Mouse (Mus musculus): ENCODE measurements around the gene Pdf. TPM values are rescaled to one million over a fixed set of nuclear protein-coding genes. Genes with fewer than 3 reads are reported as not detected.

The Pdf gene
- total and polyA plus RNA-seq, 3 experiments = 56.0 to 64.8 (median 60.6) TPM

DNA sequence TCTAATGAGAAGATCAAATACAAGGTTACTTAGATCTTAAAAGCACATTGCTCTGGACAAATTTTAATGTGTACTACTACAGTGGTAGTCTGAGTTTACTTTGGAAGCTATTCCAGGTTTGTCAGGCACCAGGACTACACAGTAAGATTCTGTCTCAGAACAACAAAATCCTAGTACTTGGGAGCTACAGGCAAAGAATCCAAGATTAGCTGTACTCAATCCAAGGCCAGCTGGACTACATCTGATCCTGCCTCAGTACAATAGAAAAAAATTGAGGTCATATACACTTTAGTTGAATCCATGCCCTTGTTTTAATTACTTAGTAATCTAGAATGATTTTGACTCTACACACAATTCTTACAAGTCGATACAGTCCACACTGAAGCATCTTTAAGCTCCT is 33.5 kb downstream of the Pdf start:
- WGBS = 77% methylated on average over 1 of the region's 1 CpGs
- H3K4me1 ChIP-seq (ENCODE audit: control insufficient read depth, insufficient read depth, low read length) = no peaks in the 10 kb centered on the region
- H3K27me3 ChIP-seq (ENCODE audit: control insufficient read depth, insufficient read depth, low read length) = no peaks in the 10 kb centered on the region
- H3K27ac ChIP-seq = no peak overlapping the region
- DNase-seq = no peak
- no peak overlapping the region for H3K9ac ChIP-seq (ENCODE audit: low read depth, low read length)
- H3K36me3 ChIP-seq (ENCODE audit: control insufficient read depth, insufficient read depth, low read length) = no peaks in the 10 kb centered on the region
- intact Hi-C loops (cut with DNase I) = no loop called here
- H3K79me2 ChIP-seq (replicated peaks; ENCODE audit: control insufficient read depth, insufficient read depth, low read length) = no peaks in the 10 kb centered on the region
- H3K4me3 ChIP-seq = no peak overlapping the region
- TF ChIP-seq POLR2A (IDR thresholded peaks at IDR 0.05; ENCODE audit: insufficient read depth, low read depth, low read length) (no peak), EP300 (IDR thresholded peaks at IDR 0.05; ENCODE audit: insufficient read depth, low read depth, low read length) (no peak), CTCF (IDR thresholded peaks at IDR 0.05) (no peak)

DNA sequence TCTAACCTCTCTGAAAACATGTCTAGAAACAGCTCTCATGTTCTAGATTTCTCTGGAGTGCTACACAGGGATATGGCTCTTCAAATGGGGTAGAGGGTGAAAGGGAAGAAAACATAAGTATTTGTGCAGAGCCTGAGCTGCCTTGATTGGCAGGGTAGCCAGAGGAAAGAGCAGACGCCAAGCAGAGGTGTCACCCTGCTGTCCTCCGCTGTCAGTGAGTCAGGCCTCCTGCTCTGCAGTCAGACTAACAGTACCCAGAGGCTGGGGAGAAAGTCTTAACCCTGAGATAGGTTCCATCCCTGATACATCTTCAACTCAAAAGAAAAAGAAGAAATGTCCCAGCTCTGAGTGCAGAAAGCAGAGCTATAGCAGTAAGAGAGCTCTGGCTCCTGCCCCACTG is 35.7 kb downstream of the Pdf start:
- TF ChIP-seq CTCF (IDR thresholded peaks at IDR 0.05) (no peak), EP300 (IDR thresholded peaks at IDR 0.05; ENCODE audit: insufficient read depth, low read depth, low read length) (no peak), POLR2A (IDR thresholded peaks at IDR 0.05; ENCODE audit: insufficient read depth, low read depth, low read length) (no peak)
- H3K79me2 ChIP-seq (replicated peaks; ENCODE audit: control insufficient read depth, insufficient read depth, low read length) = no peaks in the 10 kb centered on the region
- WGBS = 74% methylated on average over 2 of the region's 2 CpGs
- intact Hi-C loops (cut with DNase I) = no loop called here
- H3K4me1 ChIP-seq (ENCODE audit: control insufficient read depth, insufficient read depth, low read length) = no peaks in the 10 kb centered on the region
- no peak overlapping the region for H3K4me3 ChIP-seq
- H3K9ac ChIP-seq (ENCODE audit: low read depth, low read length) = no peak overlapping the region
- H3K27me3 ChIP-seq (ENCODE audit: control insufficient read depth, insufficient read depth, low read length) = no peaks in the 10 kb centered on the region
- DNase-seq = no peak
- no peaks in the 10 kb centered on the region for H3K36me3 ChIP-seq (ENCODE audit: control insufficient read depth, insufficient read depth, low read length)
- no peak overlapping the region for H3K27ac ChIP-seq

DNA sequence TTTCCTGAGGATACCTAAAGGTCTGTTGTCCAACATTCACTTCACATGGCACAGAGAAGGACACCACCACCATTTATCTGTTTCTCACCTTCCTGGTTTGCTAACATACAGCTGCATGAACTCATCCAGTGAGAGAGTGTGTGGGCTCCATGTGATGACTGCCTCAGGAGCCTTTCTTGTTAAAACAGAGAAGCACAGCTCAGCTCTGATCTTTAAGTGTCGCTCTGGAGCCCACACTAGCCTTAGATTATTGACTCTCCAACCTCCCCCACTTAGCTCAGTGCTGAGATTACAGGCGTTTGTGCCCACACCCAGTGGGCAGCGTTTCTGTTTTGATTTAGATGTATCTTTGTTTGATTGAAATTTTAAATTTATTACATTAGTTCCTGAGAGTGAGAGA is 40.6 kb downstream of the Pdf start:
- H3K9ac ChIP-seq (ENCODE audit: low read depth, low read length) = no peak overlapping the region

DNA sequence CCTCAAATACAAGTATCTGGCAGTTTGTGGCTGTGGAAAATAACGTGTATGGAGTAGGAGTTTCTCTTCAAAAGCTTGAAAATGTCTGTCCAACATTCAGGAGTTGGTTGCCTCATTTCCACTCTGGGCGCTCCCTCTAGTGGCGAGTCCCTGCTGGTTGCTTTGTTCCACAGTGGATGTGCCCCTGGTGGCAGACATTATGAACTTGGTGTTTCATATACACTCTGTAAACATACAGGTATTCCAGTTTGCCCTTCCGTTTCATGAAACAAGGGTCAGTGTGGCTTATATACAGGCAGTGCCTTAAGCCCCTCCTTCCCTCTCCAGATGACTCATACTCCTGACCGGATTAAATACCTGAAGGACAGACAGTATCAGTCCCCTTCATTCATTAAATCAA is 45.9 kb downstream of the Pdf start:
- no peak overlapping the region for H3K27ac ChIP-seq
- TF ChIP-seq EP300 (IDR thresholded peaks at IDR 0.05; ENCODE audit: insufficient read depth, low read depth, low read length) (peak; percentile 95), POLR2A (IDR thresholded peaks at IDR 0.05; ENCODE audit: insufficient read depth, low read depth, low read length) (no peak), CTCF (IDR thresholded peaks at IDR 0.05) (no peak)
- no peaks in the 10 kb centered on the region for H3K27me3 ChIP-seq (ENCODE audit: control insufficient read depth, insufficient read depth, low read length)
- peak; percentile 83 to 89 for DNase-seq
- no peaks in the 10 kb centered on the region; the same call in 1 of the 2 replicates for H3K4me1 ChIP-seq (ENCODE audit: control insufficient read depth, insufficient read depth, low read length)
- intact Hi-C loops (cut with DNase I) = loop anchor here (1.0 to 5.0 kb wide), 3 partner anchors 68 to 310 kb away; partner anchors contain the start of gene Sntb2
- WGBS = 25% methylated on average over 5 of the region's 5 CpGs
- H3K79me2 ChIP-seq (replicated peaks; ENCODE audit: control insufficient read depth, insufficient read depth, low read length) = no peaks in the 10 kb centered on the region
- no peak overlapping the region for H3K4me3 ChIP-seq
- no peak overlapping the region for H3K9ac ChIP-seq (ENCODE audit: low read depth, low read length)
- H3K36me3 ChIP-seq (ENCODE audit: control insufficient read depth, insufficient read depth, low read length) = peaks cover 2% of the 10 kb centered on the region; the same call in 1 of the 2 replicates

More for the DNA sequence above, 40.6 kb downstream of the Pdf start:
- 91% methylated on average over 3 of the region's 3 CpGs for WGBS
- Histone ChIP-seq H3K27me3 (ENCODE audit: control insufficient read depth, insufficient read depth, low read length) (no peaks in the 10 kb centered on the region), H3K79me2 (replicated peaks; ENCODE audit: control insufficient read depth, insufficient read depth, low read length) (no peaks in the 10 kb centered on the region), H3K4me1 (ENCODE audit: control insufficient read depth, insufficient read depth, low read length) (no peaks in the 10 kb centered on the region), H3K36me3 (ENCODE audit: control insufficient read depth, insufficient read depth, low read length) (no peaks in the 10 kb centered on the region), H3K4me3 (no peak overlapping the region), H3K27ac (no peak overlapping the region)
- intact Hi-C loops (cut with DNase I) = no loop called here
- no peak for DNase-seq
- TF ChIP-seq EP300 (IDR thresholded peaks at IDR 0.05; ENCODE audit: insufficient read depth, low read depth, low read length) (no peak), CTCF (IDR thresholded peaks at IDR 0.05) (no peak), POLR2A (IDR thresholded peaks at IDR 0.05; ENCODE audit: insufficient read depth, low read depth, low read length) (no peak)

DNA sequence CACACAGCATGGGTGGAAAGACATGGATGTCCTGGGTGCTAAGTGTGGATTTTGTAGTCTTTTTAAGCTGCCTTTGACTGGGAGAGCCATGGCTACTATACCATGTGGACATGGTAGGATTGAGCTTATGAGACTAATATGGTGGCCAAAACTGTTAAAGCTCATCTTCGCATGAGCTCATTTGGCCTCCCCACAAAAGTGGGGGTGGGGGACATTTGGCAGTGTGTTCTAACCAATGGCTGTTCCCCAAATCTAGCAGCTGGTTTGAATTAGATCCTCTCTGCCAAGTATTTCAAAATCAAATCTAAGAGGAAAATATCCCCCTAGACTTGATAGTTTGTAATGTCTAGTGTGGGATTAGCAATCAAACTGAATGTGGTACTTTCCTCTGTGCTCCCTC is 49.3 kb downstream of the Pdf start:
- intact Hi-C loops (cut with DNase I) = no loop called here

DNA sequence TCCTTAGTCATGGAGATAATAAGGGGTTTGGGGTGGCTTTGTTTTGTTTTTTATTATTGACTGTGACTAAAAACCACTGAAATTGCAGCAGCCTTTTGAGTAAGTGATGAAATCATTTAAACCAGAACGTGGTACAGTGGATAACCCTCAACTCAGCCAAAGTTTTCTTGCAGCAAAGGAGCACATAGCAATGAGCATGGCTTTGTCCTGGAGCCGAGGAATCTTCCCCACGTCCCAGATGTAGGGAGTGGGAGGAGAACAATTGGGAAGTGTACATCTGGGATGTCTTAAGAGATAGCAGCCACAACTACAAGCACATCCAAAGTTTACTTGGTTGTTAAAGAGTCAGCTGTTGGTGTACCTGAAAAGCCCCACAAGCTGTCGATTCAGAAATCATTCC is 51.0 kb downstream of the Pdf start:
- Histone ChIP-seq H3K27ac (no peak overlapping the region), H3K9ac (ENCODE audit: low read depth, low read length) (no peak overlapping the region), H3K4me3 (no peak overlapping the region), H3K36me3 (ENCODE audit: control insufficient read depth, insufficient read depth, low read length) (peaks cover 4% of the 10 kb centered on the region; the same call in 1 of the 2 replicates), H3K4me1 (ENCODE audit: control insufficient read depth, insufficient read depth, low read length) (peaks cover 2% of the 10 kb centered on the region; the same call in 1 of the 2 replicates), H3K79me2 (replicated peaks; ENCODE audit: control insufficient read depth, insufficient read depth, low read length) (no peaks in the 10 kb centered on the region), H3K27me3 (ENCODE audit: control insufficient read depth, insufficient read depth, low read length) (no peaks in the 10 kb centered on the region)
- 56% methylated on average over 4 of the region's 4 CpGs for WGBS
- intact Hi-C loops (cut with DNase I) = no loop called here
- no peak for TF ChIP-seq CTCF (IDR thresholded peaks at IDR 0.05)
- TF ChIP-seq POLR2A (IDR thresholded peaks at IDR 0.05; ENCODE audit: insufficient read depth, low read depth, low read length) = no peak
- DNase-seq = no peak

More for the DNA sequence above, 49.3 kb downstream of the Pdf start:
- Histone ChIP-seq H3K4me3 (no peak overlapping the region), H3K27me3 (ENCODE audit: control insufficient read depth, insufficient read depth, low read length) (no peaks in the 10 kb centered on the region), H3K79me2 (replicated peaks; ENCODE audit: control insufficient read depth, insufficient read depth, low read length) (no peaks in the 10 kb centered on the region), H3K36me3 (ENCODE audit: control insufficient read depth, insufficient read depth, low read length) (peaks cover 2% of the 10 kb centered on the region; the same call in 1 of the 2 replicates), H3K27ac (peak overlapping the region; percentile 33; the same call in 1 of the 2 replicates), H3K4me1 (ENCODE audit: control insufficient read depth, insufficient read depth, low read length) (peaks cover 2% of the 10 kb centered on the region; the same call in 1 of the 2 replicates), H3K9ac (ENCODE audit: low read depth, low read length) (no peak overlapping the region)
- peak; percentile 63 to 74 for DNase-seq
- WGBS = 77% methylated on average over 1 of the region's 1 CpGs
- TF ChIP-seq CTCF (IDR thresholded peaks at IDR 0.05) (no peak), POLR2A (IDR thresholded peaks at IDR 0.05; ENCODE audit: insufficient read depth, low read depth, low read length) (no peak), EP300 (IDR thresholded peaks at IDR 0.05; ENCODE audit: insufficient read depth, low read depth, low read length) (no peak)

All from heart, adult 2 months (tissue).